ENCODE assay signal across 15 mouse cellular contexts in genomic region chr16:25846611-25847010, GRCm38 (mm10).
"Had no signal": no experiment of that assay in that cellular context is flagged by ENCODE, and none has a peak within 500 bp of the region (broad histone marks: within the 10 kb centered on the region; RNA-seq: fewer than 3 reads in every experiment).

No protein-coding gene starts in this region.

- H3K4me2 ChIP-seq: neural tube, embryonic 15.5 days; stomach, embryonic 15.5 days had no signal

- H3K9me3 ChIP-seq: neural tube, embryonic 15.5 days; stomach, embryonic 15.5 days had no signal

- H3K27ac ChIP-seq: neural tube, embryonic 15.5 days; stomach, embryonic 15.5 days; stomach, postnatal 0 days had no signal

- DNase-seq: retina, postnatal 1 day; right cerebral cortex, adult 18-20 months; right cerebral cortex, postnatal 14 days; right cerebral cortex, postnatal 25 days; right cerebral cortex, postnatal 4 days; spleen, adult 18-20 months; thymus, adult 18-20 months; thymus, adult 2 months; thymus, postnatal 14 days; thymus, postnatal 25 days; thymus, postnatal 36 days; thymus, postnatal 4 days had no signal

- H3K36me3 ChIP-seq: neural tube, embryonic 15.5 days; stomach, embryonic 15.5 days had no signal

- H3K9ac ChIP-seq: neural tube, embryonic 15.5 days; stomach, embryonic 15.5 days had no signal

- H3K4me1 ChIP-seq: neural tube, embryonic 15.5 days; stomach, embryonic 15.5 days had no signal

- H3K4me3 ChIP-seq: neural tube, embryonic 15.5 days; stomach, embryonic 15.5 days had no signal

- H3K27me3 ChIP-seq: neural tube, embryonic 15.5 days; stomach, embryonic 15.5 days had no signal
